Comparison of ENCODE assay signal across 8 mouse cellular contexts in the genomic region with DNA sequence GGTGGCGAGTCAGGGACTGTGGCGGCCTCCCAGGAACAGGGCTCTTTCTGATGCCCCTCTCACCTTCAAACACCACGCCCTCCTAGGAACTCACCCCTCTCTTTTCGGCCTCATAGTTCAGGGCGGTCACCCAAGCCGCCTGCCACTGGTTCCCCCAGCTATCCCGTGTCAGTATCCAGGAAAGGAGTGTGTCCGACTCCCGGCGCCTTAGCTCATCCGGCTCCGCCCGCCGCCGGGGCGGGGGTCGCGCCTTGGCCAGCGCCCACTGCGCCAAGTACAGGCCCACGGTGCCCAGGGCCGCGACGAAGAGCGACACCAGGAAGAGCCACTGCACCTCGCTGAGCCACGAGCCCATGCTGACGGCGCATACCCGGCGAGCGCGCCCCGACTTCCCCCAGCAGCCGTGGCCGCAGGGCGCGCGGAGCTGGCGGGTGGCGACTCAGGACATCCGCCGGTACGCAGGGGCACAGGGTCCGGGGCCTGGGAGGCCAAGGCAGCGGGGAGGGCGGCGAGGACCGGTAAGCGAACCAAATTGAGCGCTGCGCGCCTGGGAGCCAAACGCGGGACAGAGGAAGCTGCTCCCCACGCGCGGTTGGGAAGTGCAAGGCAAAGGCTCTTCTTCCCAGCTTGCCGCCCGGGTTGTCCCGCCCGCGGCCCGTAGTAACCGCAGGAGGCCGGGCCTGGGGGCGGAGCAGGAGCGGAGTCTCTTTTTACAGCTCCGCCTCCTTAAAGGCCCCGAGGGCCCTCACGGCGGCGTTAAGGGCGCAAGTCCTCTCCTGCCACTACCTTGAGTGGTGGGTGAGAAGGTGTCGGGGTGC. TPM values are rescaled to one million over a fixed set of nuclear protein-coding genes. Genes with fewer than 3 reads are reported as not detected.
DNase-seq lines count a peak whose midpoint lies in the region; ATAC-seq and TF ChIP-seq lines count a peak whose summit lies in the region.

No protein-coding gene starts in this region.

- H3K9me3 ChIP-seq in erythroblast, embryonic 14.5 days (ENCODE audit: control insufficient read depth, low read length): no peaks in the 10 kb centered on the region
- no peaks in the 10 kb centered on the region for H3K9me3 ChIP-seq in heart, embryonic 12.5 days (replicated peaks)
- no peaks in the 10 kb centered on the region for H3K9me3 ChIP-seq in kidney, postnatal 0 days (replicated peaks; ENCODE audit: low read length)

- peak overlapping the region; percentile 84 for H3K4me3 ChIP-seq in erythroblast, embryonic 14.5 days (replicated peaks)
- peak overlapping the region; percentile 98 for H3K4me3 ChIP-seq in heart, embryonic 12.5 days
- peak overlapping the region; percentile 87 for H3K4me3 ChIP-seq in kidney, postnatal 0 days (replicated peaks; ENCODE audit: low read depth, low read length)
- H3K4me3 ChIP-seq in liver, adult 2 months (ENCODE audit: insufficient read depth, low read depth, low read length): peak overlapping the region; percentile 93

- no peak for TF ChIP-seq CTCF in kidney, postnatal 0 days (IDR thresholded peaks at IDR 0.05; ENCODE audit: low read depth)
- no peak for TF ChIP-seq CTCF in liver, adult 2 months (IDR thresholded peaks at IDR 0.05; ENCODE audit: low read depth, low read length)

- H3K79me2 ChIP-seq in liver, adult 2 months (ENCODE audit: control insufficient read depth, insufficient read depth, low read length): peaks cover 29% of the 10 kb centered on the region; the same call in 1 of the 2 replicates

- no peaks in the 10 kb centered on the region for H3K36me3 ChIP-seq in erythroblast, embryonic 14.5 days (ENCODE audit: control insufficient read depth)
- H3K36me3 ChIP-seq in heart, embryonic 12.5 days: no peaks in the 10 kb centered on the region
- H3K36me3 ChIP-seq in kidney, postnatal 0 days (ENCODE audit: insufficient read depth, low read length): no peaks in the 10 kb centered on the region
- H3K36me3 ChIP-seq in liver, adult 2 months (ENCODE audit: control insufficient read depth, insufficient read depth, low read length): no peaks in the 10 kb centered on the region; the same call in 1 of the 2 replicates

- DNase-seq in CD4-positive, CD25-positive, alpha-beta regulatory T cell, adult 2 months (ENCODE audit: low read depth, low spot score): peak; percentile 81
- peak; percentile 58 for DNase-seq in brain, embryonic 18.5 days (ENCODE audit: low read depth, low spot score)
- peak; percentile 94 for DNase-seq in kidney, postnatal 0 days (ENCODE audit: low spot score)
- peak; percentile 75 for DNase-seq in liver, adult 2 months (ENCODE audit: extremely low read depth, low read depth, low spot score)
- DNase-seq in spleen, postnatal 36 days (ENCODE audit: low spot score in 2 of 2): peak; percentile 81

- H3K27me3 ChIP-seq in erythroblast, embryonic 14.5 days (ENCODE audit: control insufficient read depth): peaks cover 4% of the 10 kb centered on the region
- no peaks in the 10 kb centered on the region for H3K27me3 ChIP-seq in heart, embryonic 12.5 days (replicated peaks)
- no peaks in the 10 kb centered on the region for H3K27me3 ChIP-seq in kidney, postnatal 0 days (ENCODE audit: insufficient read depth, low read length)
- H3K27me3 ChIP-seq in liver, adult 2 months (ENCODE audit: control insufficient read depth, insufficient read depth, low read length): no peaks in the 10 kb centered on the region

- H3K4me1 ChIP-seq in erythroblast, embryonic 14.5 days (ENCODE audit: control insufficient read depth): peaks cover 33% of the 10 kb centered on the region
- peaks cover 27% of the 10 kb centered on the region for H3K4me1 ChIP-seq in heart, embryonic 12.5 days (replicated peaks)
- peaks cover 11% of the 10 kb centered on the region; the same call in 1 of the 2 replicates for H3K4me1 ChIP-seq in kidney, postnatal 0 days (replicated peaks; ENCODE audit: insufficient read depth, low read length)
- H3K4me1 ChIP-seq in liver, adult 2 months (ENCODE audit: control insufficient read depth, insufficient read depth, low read length): peaks cover 26% of the 10 kb centered on the region

- under 1% methylated on average over 75 of the region's 75 CpGs for WGBS in heart, embryonic 12.5 days
- whole genome bisulfite sequencing in kidney, postnatal 0 days: under 1% methylated on average over 68 of the region's 75 CpGs
- under 1% methylated on average over 75 of the region's 75 CpGs for WGBS in liver, adult 2 months

- peak overlapping the region; percentile 86 for H3K27ac ChIP-seq in heart, embryonic 12.5 days (ENCODE audit: poor library complexity, severe bottlenecking)
- peak overlapping the region; percentile 88 for H3K27ac ChIP-seq in kidney, postnatal 0 days
- H3K27ac ChIP-seq in liver, adult 2 months (replicated peaks; ENCODE audit: insufficient read depth, low read depth, low read length): peak overlapping the region; percentile 95

- peak overlapping the region; percentile 90 for H3K9ac ChIP-seq in heart, embryonic 12.5 days
- peak overlapping the region; percentile 83 for H3K9ac ChIP-seq in kidney, postnatal 0 days (ENCODE audit: low read depth, low read length)
- peak overlapping the region; percentile 97 for H3K9ac ChIP-seq in liver, adult 2 months (ENCODE audit: low read depth, low read length)

- peak; percentile 91 for ATAC-seq in heart, embryonic 12.5 days (ENCODE audit: insufficient number of reproducible peaks, low FRiP score)
- peak; percentile 92 for ATAC-seq in kidney, postnatal 0 days (replicated peaks; ENCODE audit: low FRiP score, low read depth)
- ATAC-seq in monocyte, adult 5-6 weeks (replicated peaks; ENCODE audit: insufficient number of reproducible peaks, low FRiP score, low TSS enrichment, poor library complexity, severe bottlenecking): peak; percentile 88

- TF ChIP-seq POLR2A in liver, adult 2 months (IDR thresholded peaks at IDR 0.05; ENCODE audit: extremely low read depth, insufficient read depth, low read length): peak; percentile 97

- H3K4me2 ChIP-seq in heart, embryonic 12.5 days: peak overlapping the region; percentile 89
- peak overlapping the region; percentile 86 for H3K4me2 ChIP-seq in kidney, postnatal 0 days (ENCODE audit: low read length)

RNA-seq across cellular contexts. Expression of gene C2cd2, which starts 40.2 kb away (rescaled TPM):
- 0.62 and 0.78 TPM in 2 replicates for polyA plus RNA-seq in erythroblast, embryonic 14.5 days (2012)
- polyA plus RNA-seq in heart, embryonic 12.5 days (2016; fragmentation: Nextera tagmentation; extraction: Ambion mirVana): 19.3 and 21.2 TPM in 2 replicates
- 12.8 and 15.5 TPM in 2 replicates for polyA plus RNA-seq in kidney, postnatal 0 days (2015; fragmentation: Nextera tagmentation; extraction: Ambion mirVana)
- 56.7 and 57.1 TPM in 2 replicates for total RNA-seq in liver, adult 2 months (2014; rRNA removed)
- 173 and 183 TPM in 2 replicates for polyA plus RNA-seq in liver, adult 2 months (2012; rRNA removed)
- total RNA-seq in monocyte, adult 5-6 weeks (2017): 5.3 to 20.3 TPM (median 14.5 TPM) in 3 replicates

RNA-seq across cellular contexts. Expression of gene Zbtb21, which starts 40.3 kb away (rescaled TPM):
- polyA plus RNA-seq in erythroblast, embryonic 14.5 days (2012): 1.3 and 1.5 TPM in 2 replicates
- 11.0 and 11.7 TPM in 2 replicates for polyA plus RNA-seq in heart, embryonic 12.5 days (2016; fragmentation: Nextera tagmentation; extraction: Ambion mirVana)
- polyA plus RNA-seq in kidney, postnatal 0 days (2015; fragmentation: Nextera tagmentation; extraction: Ambion mirVana): 8.6 and 9.1 TPM in 2 replicates
- 4.2 and 5.7 TPM in 2 replicates for total RNA-seq in liver, adult 2 months (2014; rRNA removed)
- polyA plus RNA-seq in liver, adult 2 months (2012; rRNA removed): 7.2 and 8.8 TPM in 2 replicates
- 24.7 to 36.9 TPM (median 35.7 TPM) in 3 replicates for total RNA-seq in monocyte, adult 5-6 weeks (2017)

Comparison
In these comparisons a context has a peak if more than half of its experiments do, and no peak if none do; other contexts are left out.
1. Peak in every context shown above with its lines: DNase-seq, ATAC-seq, H3K4me3 ChIP-seq and H3K27ac ChIP-seq.